Mouse (Mus musculus) embryonic fibroblast, embryonic 13.5 days (primary cell): ENCODE data around the gene Cntrl.

ENCODE experiments used
- CTCF ChIP-seq: IDR thresholded peaks from 2 replicates; pipeline ENCODE4 v1.5.1; 2011; ENCODE audit warnings: mild to moderate bottlenecking, control low read depth, low read length, moderate library complexity, borderline replicate concordance; ENCODE audit not compliant: insufficient read depth
- POLR2A ChIP-seq: IDR thresholded peaks from 2 replicates; pipeline ENCODE4 v1.6.1; 2011; ENCODE audit warnings: low read depth, mild to moderate bottlenecking, control low read depth, low read length, moderate library complexity

GRCm38 (mm10) chr2:35110521-35110920 lies 1.2 kb downstream of the Cntrl start:
- TF ChIP-seq CTCF (no peak), POLR2A (no peak)
